Mouse (Mus musculus): Measurements from ENCODE around the gene Gm12216. TPM values are rescaled to one million over a fixed set of nuclear protein-coding genes. Genes with fewer than 3 reads are reported as not detected.

Gm12216 gene
- 7.6 TPM for polyA plus RNA-seq (2014; fragmentation: Illumina TruSeq; extraction: RNeasy Lipid Tissue Mini Kit (QIAGEN cat#74804); ENCODE audit: low read depth, low replicate concordance)

GRCm38 (mm10) chr11:53858761-53859580 is at the start of gene Gm12216:
Gene Gm12216, minus strand, starts transcription at chr11:53859256.

GRCm38 (mm10) chr11:53891505-53892451 is 32.7 kb upstream of the Gm12216 start, which contains the start of gene Slc22a5:
Gene Slc22a5, minus strand, starts transcription at chr11:53891660.

GRCm38 (mm10) chr11:53773087-53773486 is 86.0 kb downstream of the Gm12216 start, which contains the start of gene Gm17334:
Gene Gm17334, minus strand, starts transcription at chr11:53773187.

GRCm38 (mm10) chr11:53769760-53770124 is 89.3 kb downstream of the Gm12216 start, which contains the start of gene Irf1:
Gene Irf1, plus strand, starts transcription at chr11:53770014.

Other genes with a start within 250 kb of the Gm12216 start
- gene Il4, start 240.6 kb downstream of the Gm12216 start, polyA plus RNA-seq (2014; fragmentation: Illumina TruSeq; extraction: RNeasy Lipid Tissue Mini Kit (QIAGEN cat#74804); ENCODE audit: low read depth, low replicate concordance) = not detected
- not detected for gene Il13, start 224.6 kb downstream of the Gm12216 start, polyA plus RNA-seq (2014; fragmentation: Illumina TruSeq; extraction: RNeasy Lipid Tissue Mini Kit (QIAGEN cat#74804); ENCODE audit: low read depth, low replicate concordance)
- gene Rad50, start 151.9 kb downstream of the Gm12216 start, polyA plus RNA-seq (2014; fragmentation: Illumina TruSeq; extraction: RNeasy Lipid Tissue Mini Kit (QIAGEN cat#74804); ENCODE audit: low read depth, low replicate concordance) = 17.0 TPM
- not detected for gene Il5, start 138.5 kb downstream of the Gm12216 start, polyA plus RNA-seq (2014; fragmentation: Illumina TruSeq; extraction: RNeasy Lipid Tissue Mini Kit (QIAGEN cat#74804); ENCODE audit: low read depth, low replicate concordance)
- gene Irf1, start 89.2 kb downstream of the Gm12216 start, polyA plus RNA-seq (2014; fragmentation: Illumina TruSeq; extraction: RNeasy Lipid Tissue Mini Kit (QIAGEN cat#74804); ENCODE audit: low read depth, low replicate concordance) = 38.5 TPM
- gene Gm17334, start 86.1 kb downstream of the Gm12216 start, polyA plus RNA-seq (2014; fragmentation: Illumina TruSeq; extraction: RNeasy Lipid Tissue Mini Kit (QIAGEN cat#74804); ENCODE audit: low read depth, low replicate concordance) = 0.98 TPM
- 47.5 TPM for gene Slc22a5, start 32.4 kb upstream of the Gm12216 start, polyA plus RNA-seq (2014; fragmentation: Illumina TruSeq; extraction: RNeasy Lipid Tissue Mini Kit (QIAGEN cat#74804); ENCODE audit: low read depth, low replicate concordance)
- gene Slc22a21, start 121.1 kb upstream of the Gm12216 start, polyA plus RNA-seq (2014; fragmentation: Illumina TruSeq; extraction: RNeasy Lipid Tissue Mini Kit (QIAGEN cat#74804); ENCODE audit: low read depth, low replicate concordance) = 5.7 TPM
- gene Slc22a4, start 168.8 kb upstream of the Gm12216 start, polyA plus RNA-seq (2014; fragmentation: Illumina TruSeq; extraction: RNeasy Lipid Tissue Mini Kit (QIAGEN cat#74804); ENCODE audit: low read depth, low replicate concordance) = 8.9 TPM
- 48.6 TPM for gene Pdlim4, start 209.8 kb upstream of the Gm12216 start, polyA plus RNA-seq (2014; fragmentation: Illumina TruSeq; extraction: RNeasy Lipid Tissue Mini Kit (QIAGEN cat#74804); ENCODE audit: low read depth, low replicate concordance)
- 79.3 TPM for gene P4ha2, start 240.8 kb upstream of the Gm12216 start, polyA plus RNA-seq (2014; fragmentation: Illumina TruSeq; extraction: RNeasy Lipid Tissue Mini Kit (QIAGEN cat#74804); ENCODE audit: low read depth, low replicate concordance)

Measured in adipose tissue, adult 10 weeks (tissue).